Mouse (Mus musculus) heart, postnatal 0 days (tissue): ENCODE measurements around the gene Wdr12.

Experiments
- CTCF ChIP-seq: IDR thresholded peaks from 2 replicates; pipeline ENCODE4 v1.5.1; 2016; ENCODE audit warnings: antibody characterized with exemption, control low read depth, low read depth
- EP300 ChIP-seq: IDR thresholded peaks from 2 replicates; pipeline ENCODE4 v1.6.1; 2016; ENCODE audit warnings: antibody characterized with exemption, low read depth

GRCm38 (mm10) chr1:60075590-60075989, 22.9 kb downstream of the Wdr12 start:
- TF ChIP-seq CTCF (no peak), EP300 (no peak)
